Mouse (Mus musculus) liver, embryonic 14 days (tissue): Measurements from ENCODE around the gene Atg13. TPM values are rescaled to one million over a fixed set of nuclear protein-coding genes. Genes with fewer than 3 reads are reported as not detected.

Experiments used
- polyA plus RNA-seq: library from polyadenylated mRNA; depleted of rRNA; stranded (reverse); fragments of >200 nt; gene quantifications from 2 replicates; pipeline ENCODE4 v1.2.3, GENCODE M21; 2012; rRNA removed

Atg13 gene
- 7.2 and 7.9 TPM in 2 replicates for polyA plus RNA-seq

GRCm38 (mm10) chr2:91710272-91711234, at the start of gene Atg13, which contains the start of gene Harbi1:
Gene Atg13, minus strand, starts transcription at chr2:91710576.
Gene Harbi1, plus strand, starts transcription at chr2:91710852.

DNA sequence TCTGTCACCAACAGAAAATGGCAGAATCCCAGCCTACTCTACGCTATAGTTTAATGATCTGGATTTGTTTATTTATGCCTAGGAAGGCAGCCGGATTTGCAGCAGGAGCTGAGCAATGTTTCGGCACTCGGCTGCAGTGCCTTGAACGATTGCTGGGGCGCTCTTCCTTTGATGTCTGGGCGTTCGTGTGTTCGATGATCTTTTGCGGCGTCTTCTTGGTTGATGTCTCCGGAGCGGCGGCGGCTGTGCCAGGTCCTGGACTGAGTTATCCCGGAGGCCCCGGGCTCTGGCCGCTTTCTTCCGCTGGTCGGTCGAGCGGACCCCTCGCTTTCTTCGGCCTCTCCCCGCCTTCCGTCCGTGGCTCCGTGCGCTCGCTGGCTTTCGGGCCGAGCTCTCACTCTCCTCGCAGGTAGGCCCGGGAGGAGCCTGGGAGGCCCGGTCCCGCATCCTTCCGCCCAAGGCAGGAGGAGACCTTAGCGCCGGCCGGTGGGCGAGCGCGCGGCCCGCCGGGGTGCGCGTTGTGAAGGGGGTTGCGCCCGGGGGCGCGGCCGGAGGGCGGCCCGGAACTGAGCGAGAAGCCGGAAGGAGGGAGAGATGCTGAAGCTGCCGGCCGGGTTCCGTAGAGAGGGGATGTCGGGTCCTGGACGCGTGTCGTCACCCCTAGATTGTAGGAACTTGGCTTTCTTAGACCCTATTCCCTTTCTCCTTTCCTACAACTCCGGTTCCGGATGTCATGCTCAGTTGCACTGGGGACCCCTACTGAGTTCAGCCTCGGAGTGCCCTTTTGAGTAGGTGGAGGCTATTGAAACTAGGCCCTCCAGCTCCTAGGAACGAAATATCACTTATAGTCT, 19.8 kb upstream of the Atg13 start, which contains the start of gene Ambra1:
Gene Ambra1, plus strand, starts transcription at position 164 of the 851 bp plus-strand sequence.

DNA sequence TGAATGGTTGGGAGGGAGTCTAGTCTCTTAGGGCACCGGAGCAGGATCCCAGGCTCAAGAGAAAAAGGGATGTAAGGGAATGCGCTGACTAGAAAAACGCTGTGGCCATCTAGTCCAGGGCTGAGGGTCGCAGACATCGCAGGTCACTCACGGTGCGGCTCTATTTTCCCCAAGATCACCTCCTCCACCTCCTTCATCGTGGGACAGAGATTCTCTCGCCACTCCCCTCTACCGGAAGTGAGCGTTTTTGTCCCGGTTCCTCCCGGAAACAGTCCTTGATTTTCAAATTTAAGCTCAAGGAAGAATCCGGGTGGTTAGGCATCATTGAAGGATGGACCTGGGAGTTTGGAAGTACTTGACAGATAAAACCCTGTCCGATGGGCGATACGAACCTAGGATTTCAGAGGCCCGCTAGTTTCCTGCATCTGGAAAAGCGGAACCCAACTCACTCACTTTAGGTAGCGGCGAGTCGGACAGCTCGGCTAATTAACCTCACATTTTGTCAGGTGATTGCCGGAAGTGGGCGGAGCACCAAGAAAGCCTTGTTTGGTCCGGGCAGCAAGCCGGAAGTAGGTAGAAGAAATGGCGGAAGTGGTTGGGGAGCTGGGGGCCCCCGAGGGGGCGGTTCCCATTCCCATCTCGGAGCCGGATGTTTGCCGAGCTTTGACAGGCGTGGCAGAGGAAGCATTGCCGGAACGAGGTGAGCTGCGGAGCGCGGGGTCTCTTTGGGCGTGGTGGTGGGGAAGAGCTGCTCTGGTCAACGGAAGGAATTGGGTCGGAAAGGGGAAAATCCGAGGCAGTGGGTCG, 60.6 kb downstream of the Atg13 start, which contains the start of the genes Zfp408 and Arhgap1:
Gene Zfp408, minus strand, starts transcription at position 239 of the 807 bp plus-strand sequence.
Gene Arhgap1, plus strand, starts transcription at position 308 of the 807 bp plus-strand sequence.

GRCm38 (mm10) chr2:91636229-91636628, 74.1 kb downstream of the Atg13 start, which contains the start of gene F2:
Gene F2, minus strand, starts transcription at chr2:91636414.

Other genes starting within 250 kb of the Atg13 start
- 20.3 and 23.6 TPM in 2 replicates for gene Ckap5, start 183.8 kb downstream of the Atg13 start, polyA plus RNA-seq
- gene F2, start 74.2 kb downstream of the Atg13 start, polyA plus RNA-seq, result 180 and 197 TPM in 2 replicates
- gene Zfp408, start 60.8 kb downstream of the Atg13 start, polyA plus RNA-seq, result 5.3 and 5.4 TPM in 2 replicates
- gene Arhgap1, start 60.7 kb downstream of the Atg13 start, polyA plus RNA-seq, result 20.5 and 26.1 TPM in 2 replicates
- gene Harbi1, start 276 bp upstream of the Atg13 start, polyA plus RNA-seq, result 2.4 and 2.7 TPM in 2 replicates
- gene Ambra1, start 19.6 kb upstream of the Atg13 start, polyA plus RNA-seq, result 3.4 and 4.0 TPM in 2 replicates
- gene Chrm4, start 216.7 kb upstream of the Atg13 start, polyA plus RNA-seq, result 0.06 and 0.14 TPM in 2 replicates
- gene Mdk, start 221.7 kb upstream of the Atg13 start, polyA plus RNA-seq, result 17.6 and 28.7 TPM in 2 replicates
- gene Gm9821, start 235.1 kb upstream of the Atg13 start, polyA plus RNA-seq, result 0.05 and 0.06 TPM in 2 replicates